Mouse (Mus musculus) stomach, postnatal 0 days (tissue): ENCODE results near the gene Ppfia2. TPM values are rescaled to one million over a fixed set of nuclear protein-coding genes. Genes with fewer than 3 reads are reported as not detected.
A peak's percentile ranks its signal among the peaks of the same experiment; 100 is the strongest.

Experiments used
- ATAC-seq: fragments of 200-750 bp; cut with Nextera tagmentation; 2 replicates; pipeline ENCODE4 v1.8.0; 2017; ENCODE audit not compliant: low FRiP score, low TSS enrichment
- DNase-seq: peaks from one replicate; pipeline ENCODE4 v3.0.0-alpha.2; 2016; ENCODE audit warnings: low spot score
- H3K27ac ChIP-seq: fragments of 300-500 bp; sonication (generic); replicated peaks from 2 replicates; pipeline ENCODE4 v1.5.1; 2014; ENCODE audit warnings: mild to moderate bottlenecking, control low read depth
- H3K27me3 ChIP-seq: fragments of 300-500 bp; sonication (generic); 2 replicates; pipeline ENCODE4 v1.6.1; 2014; ENCODE audit warnings: low read length; ENCODE audit not compliant: control insufficient read depth, insufficient read depth
- H3K36me3 ChIP-seq: fragments of 300-500 bp; sonication (generic); 2 replicates; pipeline ENCODE4 v1.6.1; 2014; ENCODE audit warnings: low read length, mixed read lengths; ENCODE audit not compliant: control insufficient read depth, insufficient read depth
- H3K4me1 ChIP-seq: fragments of 300-500 bp; sonication (generic); replicated peaks from 2 replicates; pipeline ENCODE4 v1.6.1; 2014; ENCODE audit warnings: antibody characterized with exemption; ENCODE audit not compliant: control insufficient read depth, insufficient read depth
- H3K4me2 ChIP-seq: fragments of 300-500 bp; sonication (generic); replicated peaks from 2 replicates; pipeline ENCODE4 v1.6.1; 2014; ENCODE audit warnings: low read depth, mild to moderate bottlenecking, control low read depth, moderate library complexity
- H3K4me3 ChIP-seq: fragments of 300-500 bp; sonication (generic); 2 replicates; pipeline ENCODE4 v1.5.1; 2014; ENCODE audit warnings: low read depth, low read length, control low read depth
- H3K9ac ChIP-seq: fragments of 300-500 bp; sonication (generic); 2 replicates; pipeline ENCODE4 v1.6.1; 2014; ENCODE audit warnings: mild to moderate bottlenecking, low read length, control low read depth, mixed read lengths
- H3K9me3 ChIP-seq: fragments of 300-500 bp; sonication (generic); 2 replicates; pipeline ENCODE4 v1.6.1; 2016; ENCODE audit warnings: low read length; ENCODE audit not compliant: control insufficient read depth
- CTCF ChIP-seq: IDR thresholded peaks from 2 replicates; pipeline ENCODE4 v1.5.1; 2016; ENCODE audit warnings: antibody characterized with exemption, low read depth, mild to moderate bottlenecking, moderate library complexity
- EP300 ChIP-seq: optimal IDR thresholded peaks from 2 replicates; pipeline ENCODE3; 2016; ENCODE audit warnings: antibody characterized with exemption
- WGBS: fragments of 180-500 bp; shearing (Covaris S2); extraction: QIAGEN DNeasy Blood & Tissue Kit; methylation state at CpG from one replicate; pipeline ENCODE4 v1.1.7; 2014; 5-methylcytosine and 5-hydroxymethylcytosine counted together
- polyA plus RNA-seq: library from polyadenylated mRNA; unstranded; fragments of >200 nt; fragmentation: Nextera tagmentation; extraction: Ambion mirVana; gene quantifications from 2 replicates; pipeline ENCODE4 v1.2.1, GENCODE M21; 2015

Ppfia2 gene
- polyA plus RNA-seq, 1 experiment from 2014 or later: 0.36 TPM

DNA sequence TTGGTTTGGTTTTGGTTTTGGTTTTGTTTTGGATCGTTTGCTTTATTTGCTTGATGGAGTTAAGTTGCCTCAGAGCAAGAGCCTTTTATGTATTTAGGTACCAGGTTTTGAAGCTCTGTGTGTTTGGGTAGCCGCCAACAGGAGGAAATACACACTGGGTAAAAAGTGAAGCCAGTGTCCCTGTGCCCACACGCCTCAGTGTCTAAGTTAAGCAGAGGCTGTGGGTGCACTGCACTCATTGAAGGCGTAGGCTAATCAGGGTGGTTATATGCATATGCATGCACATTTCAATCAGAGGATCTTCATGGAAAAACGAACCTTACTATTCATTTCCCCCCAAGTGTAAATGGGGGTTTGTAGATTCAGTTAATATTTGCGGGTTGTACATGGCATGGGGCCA lies 290.9 kb downstream of the Ppfia2 start:
- no peaks in the 10 kb centered on the region for H3K4me1 ChIP-seq
- DNase-seq (no peak), ATAC-seq (no peak)
- H3K27me3 ChIP-seq: no peaks in the 10 kb centered on the region
- H3K9me3 ChIP-seq: no peaks in the 10 kb centered on the region
- no peak overlapping the region for H3K9ac ChIP-seq
- H3K36me3 ChIP-seq: no peaks in the 10 kb centered on the region
- H3K4me2 ChIP-seq: no peak overlapping the region
- no peak overlapping the region for H3K4me3 ChIP-seq
- no peak overlapping the region for H3K27ac ChIP-seq
- WGBS: 75% methylated on average over 6 of the region's 6 CpGs
- TF ChIP-seq EP300: no peak
- TF ChIP-seq CTCF: no peak

DNA sequence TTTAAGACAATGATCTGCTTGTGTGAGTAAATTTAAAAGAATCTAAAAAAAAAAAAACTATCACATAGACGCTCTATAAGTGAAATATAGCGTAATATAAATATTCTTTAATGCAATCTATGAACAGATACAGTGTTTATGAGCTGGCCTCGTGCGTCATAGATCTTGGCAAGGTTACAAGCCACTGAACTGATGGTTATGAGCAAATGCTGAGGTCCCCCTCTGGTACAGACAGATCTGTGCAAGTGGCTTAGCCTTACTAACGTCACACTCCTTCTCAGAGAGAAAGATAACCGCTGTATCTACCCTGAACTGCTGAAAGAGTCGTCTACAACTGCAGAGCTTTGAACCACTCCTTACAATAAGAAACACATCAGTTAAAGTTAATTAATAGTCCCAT lies 293.6 kb downstream of the Ppfia2 start:
- no peaks in the 10 kb centered on the region for H3K9me3 ChIP-seq
- TF ChIP-seq CTCF: no peak
- no peak for TF ChIP-seq EP300
- no peaks in the 10 kb centered on the region for H3K36me3 ChIP-seq
- no peak overlapping the region for H3K4me2 ChIP-seq
- no peaks in the 10 kb centered on the region for H3K27me3 ChIP-seq
- no peak overlapping the region for H3K4me3 ChIP-seq
- ATAC-seq (no peak), DNase-seq (no peak)
- H3K27ac ChIP-seq: no peak overlapping the region
- no peak overlapping the region for H3K9ac ChIP-seq
- WGBS: 64% methylated on average over 7 of the region's 7 CpGs
- no peaks in the 10 kb centered on the region for H3K4me1 ChIP-seq

DNA sequence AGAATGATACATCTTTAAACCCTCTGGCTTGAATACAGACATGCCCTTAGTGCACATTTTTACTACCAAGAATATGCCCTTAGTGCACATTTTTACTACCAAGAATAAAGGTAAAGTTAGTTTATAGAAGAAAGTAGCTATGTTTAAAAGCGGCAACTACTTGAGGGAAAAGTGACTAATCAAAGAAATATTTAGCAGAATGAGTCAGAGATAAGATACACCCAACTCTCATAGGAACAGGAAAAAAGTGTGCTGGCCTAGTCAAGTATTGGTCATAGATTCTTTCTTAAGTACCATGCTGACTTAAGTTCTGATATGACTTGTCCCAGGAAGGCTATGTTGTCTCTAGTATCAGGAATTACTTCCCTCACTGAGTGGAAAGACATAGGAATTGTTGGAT lies 305.4 kb downstream of the Ppfia2 start:
- Histone ChIP-seq H3K27me3 (no peaks in the 10 kb centered on the region), H3K9me3 (no peaks in the 10 kb centered on the region), H3K27ac (no peak overlapping the region), H3K4me2 (no peak overlapping the region), H3K9ac (no peak overlapping the region), H3K36me3 (no peaks in the 10 kb centered on the region), H3K4me3 (no peak overlapping the region), H3K4me1 (no peaks in the 10 kb centered on the region)
- DNase-seq: no peak
- WGBS: 57% methylated on average over 1 of the region's 1 CpGs
- ATAC-seq: peak; percentile 57; the same call in 1 of the 2 replicates
- TF ChIP-seq CTCF (no peak), EP300 (no peak)

DNA sequence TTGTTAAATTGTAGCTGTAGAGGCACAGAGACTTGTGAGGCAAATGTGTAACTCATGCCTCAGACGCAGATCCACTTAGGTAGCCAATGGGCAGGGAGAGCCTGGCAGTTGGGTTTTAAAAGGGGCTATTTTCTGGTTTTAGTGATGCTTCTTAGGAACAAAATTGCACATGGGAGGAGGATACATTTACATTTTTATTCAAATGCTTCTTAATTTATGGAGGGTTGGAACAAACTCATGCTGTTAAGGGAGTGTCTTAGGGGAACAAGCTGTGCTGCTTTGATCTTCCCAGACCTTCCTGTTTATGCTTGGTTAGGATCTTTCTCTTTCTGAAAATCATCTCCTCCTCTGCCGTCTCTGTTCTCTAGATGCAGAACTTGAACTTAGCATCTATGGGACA lies 345.3 kb downstream of the Ppfia2 start:
- no peak for DNase-seq
- no peak for TF ChIP-seq CTCF
- no peak for TF ChIP-seq EP300
- no peaks in the 10 kb centered on the region for H3K4me1 ChIP-seq
- no peak overlapping the region for H3K4me3 ChIP-seq
- H3K4me2 ChIP-seq: no peak overlapping the region
- no peaks in the 10 kb centered on the region for H3K9me3 ChIP-seq
- H3K36me3 ChIP-seq: no peaks in the 10 kb centered on the region
- WGBS: 52% methylated on average over 2 of the region's 2 CpGs
- ATAC-seq: no peak
- H3K27me3 ChIP-seq: no peaks in the 10 kb centered on the region
- no peak overlapping the region for H3K9ac ChIP-seq
- H3K27ac ChIP-seq: no peak overlapping the region

DNA sequence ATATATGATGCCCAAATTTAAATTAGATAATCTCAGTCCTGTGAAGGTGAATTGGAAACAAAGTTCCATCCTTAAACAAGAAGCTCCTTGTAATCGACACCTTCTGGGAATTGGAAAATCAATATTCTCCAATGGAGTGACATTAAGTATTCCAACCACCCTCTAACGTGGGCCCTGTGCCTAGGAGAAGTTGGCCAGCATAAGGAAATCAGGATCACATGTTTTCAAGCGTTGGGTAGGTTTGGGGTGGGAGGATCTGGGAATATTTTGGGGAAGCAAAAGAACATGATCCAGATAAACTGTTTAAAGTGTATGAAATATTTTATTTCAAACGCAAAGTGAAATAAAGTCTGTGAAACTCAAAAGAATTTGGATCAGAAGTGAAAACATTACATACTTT lies 348.2 kb downstream of the Ppfia2 start:
- TF ChIP-seq EP300: no peak
- TF ChIP-seq CTCF: no peak
- Histone ChIP-seq H3K4me2 (no peak overlapping the region), H3K27me3 (no peaks in the 10 kb centered on the region), H3K36me3 (no peaks in the 10 kb centered on the region), H3K9me3 (no peaks in the 10 kb centered on the region), H3K4me3 (no peak overlapping the region), H3K27ac (no peak overlapping the region), H3K9ac (no peak overlapping the region), H3K4me1 (no peaks in the 10 kb centered on the region)
- ATAC-seq (no peak), DNase-seq (no peak)
- 75% methylated on average over 4 of the region's 4 CpGs for WGBS

DNA sequence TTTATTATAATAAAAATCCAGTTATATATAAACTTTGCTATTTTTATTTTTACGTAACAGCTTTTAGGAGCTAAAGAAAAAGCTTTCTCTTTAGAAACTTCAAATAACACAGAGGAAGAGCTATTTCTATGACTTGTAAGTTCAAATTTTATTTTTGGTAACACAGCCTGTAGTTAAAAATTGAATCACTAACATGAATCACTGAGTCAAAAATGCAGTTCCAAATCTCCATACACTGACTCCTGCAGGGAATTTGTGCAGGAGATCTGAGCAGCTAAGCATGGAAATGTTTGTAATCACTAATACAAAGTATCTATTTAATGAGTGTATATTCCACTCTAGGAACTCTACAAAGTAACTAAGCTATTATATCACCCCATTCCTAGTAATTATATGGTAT lies 354.1 kb downstream of the Ppfia2 start:
- ATAC-seq (no peak), DNase-seq (no peak)
- Histone ChIP-seq H3K4me3 (no peak overlapping the region), H3K4me1 (no peaks in the 10 kb centered on the region), H3K27ac (no peak overlapping the region), H3K36me3 (no peaks in the 10 kb centered on the region), H3K27me3 (no peaks in the 10 kb centered on the region), H3K4me2 (no peak overlapping the region), H3K9ac (no peak overlapping the region), H3K9me3 (no peaks in the 10 kb centered on the region)
- 85% methylated on average over 1 of the region's 1 CpGs for WGBS
- TF ChIP-seq CTCF: no peak
